Mouse (Mus musculus): ENCODE measurements around the gene B3gnt4. TPM values are rescaled to one million over a fixed set of nuclear protein-coding genes. Genes with fewer than 3 reads are reported as not detected.

The B3gnt4 gene
- polyA plus RNA-seq, 1 experiment from 2014 or later: 0.12 TPM

GRCm38 (mm10) chr5:123530056-123530455, 19.8 kb downstream of the B3gnt4 start:
- H3K27me3 ChIP-seq: no peaks in the 10 kb centered on the region

GRCm38 (mm10) chr5:123533801-123534200, 23.5 kb downstream of the B3gnt4 start:
- no peaks in the 10 kb centered on the region for H3K27me3 ChIP-seq
- H3K9ac ChIP-seq: no peak overlapping the region
- ATAC-seq (ENCODE audit: insufficient number of reproducible peaks, low FRiP score, low TSS enrichment, low read depth): no peak
- no peak overlapping the region for H3K4me3 ChIP-seq
- peaks cover 81% of the 10 kb centered on the region for H3K36me3 ChIP-seq
- no peaks in the 10 kb centered on the region for H3K4me1 ChIP-seq
- 91% methylated on average over 10 of the region's 10 CpGs for WGBS
- H3K4me2 ChIP-seq: no peak overlapping the region
- H3K9me3 ChIP-seq: no peaks in the 10 kb centered on the region
- no peak overlapping the region for H3K27ac ChIP-seq

More at GRCm38 (mm10) chr5:123530056-123530455, 19.8 kb downstream of the B3gnt4 start:
- H3K9me3 ChIP-seq: no peaks in the 10 kb centered on the region
- H3K9ac ChIP-seq: no peak overlapping the region
- H3K36me3 ChIP-seq: peaks cover 73% of the 10 kb centered on the region
- 90% methylated on average over 8 of the region's 8 CpGs for WGBS
- no peak overlapping the region for H3K27ac ChIP-seq
- no peak overlapping the region for H3K4me2 ChIP-seq
- no peak for ATAC-seq (ENCODE audit: insufficient number of reproducible peaks, low FRiP score, low TSS enrichment, low read depth)
- H3K4me3 ChIP-seq: no peak overlapping the region
- no peaks in the 10 kb centered on the region for H3K4me1 ChIP-seq

- no peak for ATAC-seq (ENCODE audit: insufficient number of reproducible peaks, low FRiP score, low TSS enrichment, low read depth)
- Histone ChIP-seq H3K27ac (no peak overlapping the region), H3K4me2 (no peak overlapping the region), H3K9ac (no peak overlapping the region), H3K36me3 (peaks cover 44% of the 10 kb centered on the region), H3K4me1 (no peaks in the 10 kb centered on the region), H3K4me3 (no peak overlapping the region), H3K9me3 (no peaks in the 10 kb centered on the region), H3K27me3 (no peaks in the 10 kb centered on the region)
- WGBS: 88% methylated on average over 7 of the region's 7 CpGs
Observed at GRCm38 (mm10) chr5:123555693-123556092, 45.4 kb downstream of the B3gnt4 start.

GRCm38 (mm10) chr5:123556451-123556850, 46.2 kb downstream of the B3gnt4 start:
- no peak for ATAC-seq (ENCODE audit: insufficient number of reproducible peaks, low FRiP score, low TSS enrichment, low read depth)
- 65% methylated on average over 2 of the region's 2 CpGs for WGBS

GRCm38 (mm10) chr5:123559588-123559987, 49.3 kb downstream of the B3gnt4 start:
- no peak overlapping the region for H3K9ac ChIP-seq
- peaks cover 78% of the 10 kb centered on the region for H3K36me3 ChIP-seq
- H3K27me3 ChIP-seq: no peaks in the 10 kb centered on the region
- ATAC-seq (ENCODE audit: insufficient number of reproducible peaks, low FRiP score, low TSS enrichment, low read depth): no peak
- no peak overlapping the region for H3K4me2 ChIP-seq
- no peak overlapping the region for H3K4me3 ChIP-seq
- H3K9me3 ChIP-seq: no peaks in the 10 kb centered on the region
- 89% methylated on average over 8 of the region's 8 CpGs for WGBS
- H3K4me1 ChIP-seq: no peaks in the 10 kb centered on the region
- H3K27ac ChIP-seq: no peak overlapping the region

More at GRCm38 (mm10) chr5:123556451-123556850, 46.2 kb downstream of the B3gnt4 start:
- Histone ChIP-seq H3K4me1 (no peaks in the 10 kb centered on the region), H3K9me3 (no peaks in the 10 kb centered on the region), H3K36me3 (peaks cover 52% of the 10 kb centered on the region), H3K9ac (no peak overlapping the region), H3K4me2 (no peak overlapping the region), H3K27me3 (no peaks in the 10 kb centered on the region), H3K4me3 (no peak overlapping the region), H3K27ac (no peak overlapping the region)

GRCm38 (mm10) chr5:123561128-123561527, 50.9 kb downstream of the B3gnt4 start:
- H3K9me3 ChIP-seq: no peaks in the 10 kb centered on the region
- WGBS: 93% methylated on average over 11 of the region's 11 CpGs

More at GRCm38 (mm10) chr5:123561128-123561527, 50.9 kb downstream of the B3gnt4 start:
- Histone ChIP-seq H3K9ac (no peak overlapping the region), H3K27ac (no peak overlapping the region), H3K27me3 (no peaks in the 10 kb centered on the region), H3K4me3 (no peak overlapping the region), H3K36me3 (peaks cover 81% of the 10 kb centered on the region), H3K4me2 (no peak overlapping the region), H3K4me1 (no peaks in the 10 kb centered on the region)
- no peak for ATAC-seq (ENCODE audit: insufficient number of reproducible peaks, low FRiP score, low TSS enrichment, low read depth)

Small RNA genes within 50 kb of the gene (microRNA-seq; reads per million reads assigned to microRNA genes)
- 1.0 reads per million for gene Mir7647

Other genes starting within 250 kb of the B3gnt4 start
- 20.4 and 22.3 TPM in 2 replicates for gene Bcl7a, start 166.6 kb upstream of the B3gnt4 start, polyA plus RNA-seq (2015; fragmentation: Nextera tagmentation; extraction: Ambion mirVana)
- 12.7 and 13.7 TPM in 2 replicates for gene Mlxip, start 115.7 kb upstream of the B3gnt4 start, polyA plus RNA-seq (2015; fragmentation: Nextera tagmentation; extraction: Ambion mirVana)
- not detected in 2 replicates for gene Lrrc43, start 21.2 kb upstream of the B3gnt4 start, polyA plus RNA-seq (2015; fragmentation: Nextera tagmentation; extraction: Ambion mirVana)
- not detected in 2 replicates for gene Il31, start 21.0 kb upstream of the B3gnt4 start, polyA plus RNA-seq (2015; fragmentation: Nextera tagmentation; extraction: Ambion mirVana)
- 95.4 and 99.4 TPM in 2 replicates for gene Diablo, start 13.7 kb downstream of the B3gnt4 start, polyA plus RNA-seq (2015; fragmentation: Nextera tagmentation; extraction: Ambion mirVana)
- 0.44 and 0.46 TPM in 2 replicates for gene Gm49027, start 15.0 kb downstream of the B3gnt4 start, polyA plus RNA-seq (2015; fragmentation: Nextera tagmentation; extraction: Ambion mirVana)
- 25.7 and 29.7 TPM in 2 replicates for gene Vps33a, start 62.6 kb downstream of the B3gnt4 start, polyA plus RNA-seq (2015; fragmentation: Nextera tagmentation; extraction: Ambion mirVana)
- 45.4 and 46.6 TPM in 2 replicates for gene Clip1, start 174.2 kb downstream of the B3gnt4 start, polyA plus RNA-seq (2015; fragmentation: Nextera tagmentation; extraction: Ambion mirVana)
- gene Zcchc8, start 210.6 kb downstream of the B3gnt4 start, polyA plus RNA-seq (2015; fragmentation: Nextera tagmentation; extraction: Ambion mirVana): 62.3 and 62.7 TPM in 2 replicates
- 109 and 111 TPM in 2 replicates for gene Rsrc2, start 239.0 kb downstream of the B3gnt4 start, polyA plus RNA-seq (2015; fragmentation: Nextera tagmentation; extraction: Ambion mirVana)
- gene Kntc1, start 239.3 kb downstream of the B3gnt4 start, polyA plus RNA-seq (2015; fragmentation: Nextera tagmentation; extraction: Ambion mirVana): 20.1 and 21.0 TPM in 2 replicates

All from limb, embryonic 15.5 days (tissue).